Mouse (Mus musculus) olfactory bulb, adult 2 months (tissue): Measurements from ENCODE around the gene Unc5cl. TPM values are rescaled to one million over a fixed set of nuclear protein-coding genes. Genes with fewer than 3 reads are reported as not detected.

ENCODE experiments used
- H3K27ac ChIP-seq: fragments of 200-500 bp; 2 replicates; pipeline ENCODE4 v1.5.1; 2012; ENCODE audit warnings: low read depth, low read length; ENCODE audit not compliant: insufficient read depth
- H3K4me1 ChIP-seq: fragments of 200-500 bp; 2 replicates; pipeline ENCODE4 v1.6.1; 2012; ENCODE audit warnings: low read length; ENCODE audit not compliant: control insufficient read depth, insufficient read depth
- H3K4me3 ChIP-seq: fragments of 200-500 bp; 2 replicates; pipeline ENCODE4 v1.5.1; 2012; ENCODE audit warnings: mild to moderate bottlenecking, low read depth, low read length, moderate library complexity; ENCODE audit not compliant: insufficient read depth
- CTCF ChIP-seq: fragments of 200-500 bp; IDR thresholded peaks from 2 replicates; pipeline ENCODE4 v1.5.1; 2012; ENCODE audit warnings: low read depth, mild to moderate bottlenecking, low read length, moderate library complexity; ENCODE audit not compliant: insufficient read depth
- POLR2A ChIP-seq: fragments of 200-500 bp; IDR thresholded peaks from 2 replicates; pipeline ENCODE4 v1.6.1; 2012; ENCODE audit warnings: mild to moderate bottlenecking, low read depth, low read length, moderate library complexity; ENCODE audit not compliant: insufficient read depth
- WGBS: fragments of 180-500 bp; shearing (Covaris S2); methylation state at CpG from one replicate; pipeline ENCODE4 v1.1.7; 2018; 5-methylcytosine and 5-hydroxymethylcytosine counted together
- polyA plus RNA-seq: library from polyadenylated mRNA; stranded (reverse); fragments of >200 nt; gene quantifications from 2 replicates; pipeline ENCODE4 v1.2.4, GENCODE M21; 2012; ENCODE audit warnings: low replicate concordance; ENCODE audit not compliant: missing spikeins, insufficient read depth, insufficient read length

Unc5cl gene
- polyA plus RNA-seq, 1 experiment = not detected

DNA sequence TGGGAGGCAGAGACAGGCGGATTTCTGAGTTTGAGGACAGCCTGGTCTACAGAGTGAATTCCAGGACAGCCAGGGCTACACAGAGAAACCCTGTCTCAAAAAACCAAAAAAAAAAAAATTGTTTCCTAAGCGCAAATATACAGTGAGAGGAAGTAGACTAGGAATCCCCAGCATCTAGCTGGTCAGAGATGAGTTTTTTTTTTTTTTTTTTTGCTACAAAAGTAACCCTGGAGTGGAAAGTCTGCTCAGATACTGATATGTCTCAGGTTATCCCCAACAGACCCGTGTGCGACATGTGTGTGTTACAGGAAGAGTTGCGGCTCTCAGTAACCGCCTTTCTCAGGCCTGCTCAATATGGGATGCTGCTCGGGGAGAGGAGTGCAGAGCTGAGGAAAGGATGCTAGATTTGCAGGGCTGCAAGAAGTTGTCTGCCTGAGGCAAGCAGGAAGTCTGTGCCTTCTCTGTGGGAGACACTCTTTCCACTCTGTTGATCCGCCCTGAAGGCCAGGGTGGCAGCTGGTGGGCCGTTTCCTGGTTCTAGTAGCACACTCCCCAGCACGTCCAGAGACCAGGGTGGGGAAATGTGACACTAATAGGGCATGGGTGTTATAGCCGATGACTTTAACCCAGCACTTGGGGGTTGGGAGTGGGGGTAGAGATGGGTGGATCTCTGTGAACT, 26.7 kb upstream of the Unc5cl start:
- H3K4me1 ChIP-seq = peaks cover 8% of the 10 kb centered on the region
- WGBS = 80% methylated on average over 11 of the region's 11 CpGs
- no peak overlapping the region for H3K4me3 ChIP-seq
- TF ChIP-seq CTCF = no peak
- TF ChIP-seq POLR2A = no peak
- no peak overlapping the region for H3K27ac ChIP-seq

DNA sequence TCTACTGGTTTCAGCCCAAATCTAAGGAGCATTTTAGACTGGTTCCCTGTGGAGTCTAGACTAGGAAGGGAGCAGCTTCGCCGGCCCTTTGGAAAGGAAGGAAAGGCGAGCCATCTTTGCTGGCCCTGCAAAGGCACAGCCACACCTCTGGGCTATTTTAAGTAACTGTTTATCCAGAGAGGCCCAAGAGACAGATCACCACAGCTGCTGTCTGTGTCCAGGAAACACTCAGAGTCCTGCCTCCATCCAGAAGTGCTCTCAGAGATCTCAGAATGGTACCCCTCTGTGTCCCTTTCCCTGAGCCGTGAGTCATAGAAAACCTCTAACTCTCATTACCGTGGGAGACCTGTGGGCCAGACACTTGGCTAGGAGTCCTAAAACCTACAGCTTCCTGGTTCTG, 24.3 kb upstream of the Unc5cl start:
- WGBS = 67% methylated on average over 5 of the region's 5 CpGs
- H3K27ac ChIP-seq = no peak overlapping the region
- TF ChIP-seq POLR2A = no peak
- no peak for TF ChIP-seq CTCF
- peaks cover 8% of the 10 kb centered on the region for H3K4me1 ChIP-seq
- H3K4me3 ChIP-seq = no peak overlapping the region

DNA sequence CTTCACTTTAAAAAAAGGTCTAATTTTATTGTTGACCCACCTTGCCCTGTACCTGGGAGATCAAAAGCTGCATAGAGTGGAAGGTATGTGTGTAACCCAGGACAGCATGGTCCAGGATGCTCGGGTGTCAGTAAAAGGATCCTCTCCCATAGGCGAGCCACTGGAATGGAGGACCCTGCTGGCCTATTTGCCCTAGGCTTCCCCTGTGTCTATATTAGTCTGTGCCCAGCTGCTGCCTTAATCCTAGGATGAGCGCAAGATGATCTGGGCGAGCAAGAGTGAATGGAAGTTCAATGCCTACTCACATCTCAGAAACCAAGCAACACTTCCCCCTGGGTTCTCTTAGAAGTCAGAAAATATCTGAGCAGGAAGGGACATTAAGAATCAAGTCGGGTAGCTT, 23.6 kb upstream of the Unc5cl start:
- Histone ChIP-seq H3K4me3 (no peak overlapping the region), H3K27ac (no peak overlapping the region), H3K4me1 (peaks cover 7% of the 10 kb centered on the region)
- TF ChIP-seq CTCF (no peak), POLR2A (no peak)
- 91% methylated on average over 5 of the region's 5 CpGs for WGBS

DNA sequence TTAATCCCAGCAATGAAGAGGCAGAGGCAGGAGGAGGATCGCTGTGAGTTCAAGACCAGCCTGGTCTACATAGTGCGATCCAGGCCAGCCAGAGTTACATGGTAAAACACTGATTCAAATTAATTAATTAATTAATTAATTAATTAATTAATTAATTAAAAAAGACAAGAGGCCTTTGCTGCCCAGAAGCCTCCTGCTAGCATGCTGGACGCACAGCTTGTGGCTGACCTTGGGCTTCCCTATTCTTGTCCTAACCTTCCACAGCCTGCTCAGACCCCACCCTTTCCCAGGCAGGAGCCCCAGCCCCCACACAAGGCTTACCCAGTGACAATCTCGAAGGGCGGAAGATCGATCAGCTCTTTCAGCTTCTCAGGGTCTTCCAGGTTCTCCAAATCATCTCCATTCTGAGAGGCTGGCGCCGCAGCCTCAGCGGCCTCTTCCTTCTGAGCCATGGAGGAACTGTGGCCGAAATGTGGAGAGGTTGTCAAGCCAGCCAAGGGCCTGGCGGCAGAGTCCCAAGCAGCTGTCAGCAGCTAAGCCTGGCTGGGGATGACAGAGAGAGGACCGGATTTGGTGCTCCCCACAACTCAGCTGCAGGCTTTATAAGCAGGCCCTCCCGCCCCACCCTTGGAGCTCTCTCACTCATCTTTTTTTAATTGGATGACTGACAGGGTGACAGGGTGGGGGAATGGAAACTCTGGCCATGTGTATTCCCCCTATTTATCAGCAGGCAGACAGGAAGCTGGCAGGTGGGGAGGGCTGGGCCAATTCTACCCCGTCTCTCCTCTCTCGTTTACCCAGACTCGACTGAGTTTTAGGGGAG, 22.3 kb upstream of the Unc5cl start, which contains the start of gene Apobec2:
Apobec2 (minus strand) TSS at position 773 of the 823 bp plus-strand sequence.
- no peak within 1 kb of the TSS for H3K27ac ChIP-seq
- WGBS = 86% methylated on average over 16 of the region's 16 CpGs
- H3K4me1 ChIP-seq = no peaks in the 10 kb centered on the region
- no peak within 1 kb of the TSS for H3K4me3 ChIP-seq
- TF ChIP-seq CTCF (no peak), POLR2A (no peak)

DNA sequence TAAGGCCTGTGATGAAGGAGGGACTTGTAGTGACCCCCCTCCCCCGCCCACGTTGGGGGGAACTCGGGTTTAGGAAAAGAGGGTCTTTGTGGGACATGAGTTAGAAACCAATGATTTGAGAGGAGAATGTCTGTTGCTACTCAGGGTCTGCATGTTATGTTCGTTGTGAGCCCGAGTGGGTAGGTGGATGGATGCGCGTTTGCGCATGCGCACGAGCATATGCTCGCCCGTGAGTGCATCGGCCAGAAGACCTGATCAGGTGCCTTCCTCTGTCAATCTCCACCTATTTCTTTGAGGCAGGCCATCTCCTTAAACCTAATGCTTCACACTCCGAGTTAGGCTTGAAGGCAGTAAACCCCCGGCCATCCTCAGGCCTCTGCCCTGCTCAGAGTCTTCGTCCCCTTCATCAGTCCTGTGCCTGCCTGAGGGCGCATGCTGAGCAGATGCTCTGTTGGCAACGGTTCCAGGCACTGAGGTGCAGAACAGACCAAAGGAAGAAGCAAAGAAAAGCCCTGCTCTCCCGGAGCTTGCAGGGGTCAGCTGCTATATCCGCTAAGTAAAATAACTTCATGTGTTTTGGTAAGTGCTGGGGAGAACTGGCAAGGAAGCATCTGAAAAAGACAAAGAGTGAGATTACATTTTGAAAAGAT, 21.6 kb upstream of the Unc5cl start:
- WGBS = 84% methylated on average over 20 of the region's 20 CpGs
- TF ChIP-seq POLR2A (no peak), CTCF (no peak)

DNA sequence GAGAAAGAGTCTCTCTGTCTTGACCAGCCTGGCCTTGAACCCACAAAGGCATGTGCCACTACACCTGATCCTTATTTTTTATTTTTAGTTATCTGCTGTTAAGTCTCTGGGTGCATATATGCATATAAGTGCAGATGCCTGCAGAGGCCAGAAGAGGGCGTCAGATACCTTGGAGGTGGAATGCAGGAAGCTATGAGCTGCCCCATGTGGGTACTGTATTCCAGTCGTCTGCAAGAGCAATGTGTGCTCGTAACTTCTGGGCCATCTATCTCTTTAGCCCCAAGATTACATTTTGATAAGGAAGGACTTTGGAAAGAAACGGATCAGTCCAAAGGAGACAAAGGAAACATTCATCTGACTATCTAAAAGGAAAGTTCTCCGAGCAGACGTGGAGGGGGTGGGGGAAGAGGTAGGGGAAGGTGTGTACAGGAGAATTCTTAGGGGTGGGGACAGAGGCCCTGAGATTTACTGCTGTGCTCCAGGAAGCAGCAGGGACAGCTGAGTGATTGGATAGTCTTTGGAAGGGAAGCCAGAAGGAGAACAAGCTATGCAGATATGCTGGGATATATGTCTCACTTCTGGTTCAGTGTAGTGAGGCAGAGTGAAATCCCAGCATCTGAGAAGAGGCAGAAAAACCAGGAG, 20.9 kb upstream of the Unc5cl start:
- 82% methylated on average over 6 of the region's 6 CpGs for WGBS
- H3K4me3 ChIP-seq = no peak overlapping the region
- no peak for TF ChIP-seq CTCF
- TF ChIP-seq POLR2A = no peak
- peaks cover 5% of the 10 kb centered on the region; the same call in 1 of the 2 replicates for H3K4me1 ChIP-seq
- no peak overlapping the region for H3K27ac ChIP-seq

More for the DNA sequence above, 21.6 kb upstream of the Unc5cl start:
- no peak overlapping the region for H3K4me3 ChIP-seq
- H3K27ac ChIP-seq = no peak overlapping the region
- H3K4me1 ChIP-seq = peaks cover 5% of the 10 kb centered on the region; the same call in 1 of the 2 replicates

DNA sequence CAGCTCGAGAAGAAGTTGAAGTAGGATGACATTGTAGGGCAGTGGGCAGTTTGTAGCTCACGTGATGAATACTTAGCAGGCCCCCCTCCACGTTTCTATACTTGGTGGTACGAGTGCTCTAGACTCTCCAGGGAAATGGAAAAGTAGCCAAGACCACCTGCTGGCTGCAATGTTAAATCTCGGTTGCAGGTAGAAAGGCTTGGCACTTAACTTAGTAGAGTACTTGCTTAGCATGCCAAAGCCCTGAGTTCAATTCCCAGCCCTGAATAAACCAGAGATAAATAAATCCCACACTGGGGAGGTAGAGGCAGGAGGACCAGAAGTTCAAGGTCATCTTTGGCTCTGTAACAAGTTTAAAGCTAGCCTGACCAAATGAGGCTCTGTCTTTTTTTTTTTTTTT, 20.2 kb upstream of the Unc5cl start:
- 96% methylated on average over 5 of the region's 5 CpGs for WGBS
- TF ChIP-seq POLR2A (no peak), CTCF (no peak)
- Histone ChIP-seq H3K4me3 (no peak overlapping the region), H3K4me1 (peaks cover 5% of the 10 kb centered on the region; the same call in 1 of the 2 replicates), H3K27ac (no peak overlapping the region)

DNA sequence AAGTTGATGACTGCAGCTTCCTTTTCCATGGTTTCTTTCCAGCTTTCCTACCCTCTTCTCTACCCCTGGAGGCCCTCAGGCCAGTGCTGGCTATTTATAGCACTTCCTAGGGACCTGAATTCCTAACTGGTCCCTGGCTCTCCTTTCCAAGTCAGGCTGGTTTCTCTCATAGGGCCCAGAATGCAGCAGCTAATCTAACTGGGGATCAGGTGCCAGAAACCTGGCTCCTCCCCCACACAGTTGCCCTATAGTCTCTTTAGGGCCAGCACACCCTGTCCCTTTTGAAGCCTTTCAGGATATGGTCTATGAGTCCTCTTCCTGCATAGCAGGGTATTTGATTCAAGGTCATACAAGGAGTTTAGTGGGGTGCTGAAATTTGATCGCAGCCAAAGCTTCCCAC, 18.2 kb upstream of the Unc5cl start:
- 73% methylated on average over 1 of the region's 1 CpGs for WGBS
- Histone ChIP-seq H3K27ac (no peak overlapping the region), H3K4me3 (no peak overlapping the region), H3K4me1 (peaks cover 5% of the 10 kb centered on the region; the same call in 1 of the 2 replicates)
- TF ChIP-seq CTCF = no peak
- no peak for TF ChIP-seq POLR2A
